Mouse (Mus musculus) hindbrain, postnatal 0 days (tissue): Measurements from ENCODE around the gene Cpa4. TPM values are rescaled to one million over a fixed set of nuclear protein-coding genes. Genes with fewer than 3 reads are reported as not detected.

Experiments
- ATAC-seq: fragments of 200-750 bp; cut with Nextera tagmentation; 2 replicates; pipeline ENCODE4 v1.8.0; 2017; ENCODE audit warnings: mild to moderate bottlenecking, moderate TSS enrichment, moderate library complexity
- DNase-seq: peaks from one replicate; pipeline ENCODE4 v3.0.0-alpha.2; 2015; ENCODE audit warnings: low spot score
- H3K27ac ChIP-seq: fragments of 300-500 bp; sonication (generic); 2 replicates; pipeline ENCODE4 v1.5.1; 2014; ENCODE audit warnings: mild to moderate bottlenecking
- H3K27me3 ChIP-seq: fragments of 300-500 bp; sonication (generic); 2 replicates; pipeline ENCODE4 v1.6.1; 2014; ENCODE audit warnings: low read length, mixed read lengths; ENCODE audit not compliant: insufficient read depth
- H3K36me3 ChIP-seq: fragments of 300-500 bp; sonication (generic); 2 replicates; pipeline ENCODE4 v1.6.1; 2014; ENCODE audit warnings: low read length, mixed read lengths; ENCODE audit not compliant: insufficient read depth
- H3K4me1 ChIP-seq: fragments of 300-500 bp; sonication (generic); 2 replicates; pipeline ENCODE4 v1.6.1; 2014; ENCODE audit warnings: antibody characterized with exemption, low read length, mixed read lengths; ENCODE audit not compliant: insufficient read depth
- H3K4me2 ChIP-seq: fragments of 300-500 bp; sonication (generic); 2 replicates; pipeline ENCODE4 v1.6.1; 2014; ENCODE audit warnings: low read depth, mild to moderate bottlenecking, low read length, moderate library complexity, mixed read lengths
- H3K4me3 ChIP-seq: fragments of 300-500 bp; sonication (generic); 2 replicates; pipeline ENCODE4 v1.5.1; 2014; ENCODE audit warnings: low read length
- H3K9ac ChIP-seq: fragments of 300-500 bp; sonication (generic); replicated peaks from 2 replicates; pipeline ENCODE4 v1.6.1; 2014; ENCODE audit warnings: mild to moderate bottlenecking, low read length, moderate library complexity, mixed read lengths
- H3K9me3 ChIP-seq: fragments of 300-500 bp; sonication (generic); 2 replicates; pipeline ENCODE4 v1.6.1; 2016; ENCODE audit warnings: low read length, mixed read lengths
- CTCF ChIP-seq: IDR thresholded peaks from 2 replicates; pipeline ENCODE4 v1.5.1; 2016; ENCODE audit warnings: antibody characterized with exemption, control low read depth, low read depth
- WGBS: fragments of 180-500 bp; shearing (Covaris S2); extraction: QIAGEN DNeasy Blood & Tissue Kit; methylation state at CpG from one replicate; pipeline ENCODE4 v1.1.7; 2014; 5-methylcytosine and 5-hydroxymethylcytosine counted together
- polyA plus RNA-seq: library from polyadenylated mRNA; unstranded; fragments of >200 nt; fragmentation: Nextera tagmentation; extraction: Ambion mirVana; gene quantifications from 2 replicates; pipeline ENCODE4 v1.2.1, GENCODE M21; 2015
- total RNA-seq: library from RNA; depleted of rRNA; stranded (reverse); fragments of >200 nt; gene quantifications from 2 replicates; pipeline ENCODE4 v1.2.3, GENCODE M21; 2014

Gene Cpa4
- total and polyA plus RNA-seq, 2 experiments from 2014 or later, result 0.16 to 0.53 TPM

DNA sequence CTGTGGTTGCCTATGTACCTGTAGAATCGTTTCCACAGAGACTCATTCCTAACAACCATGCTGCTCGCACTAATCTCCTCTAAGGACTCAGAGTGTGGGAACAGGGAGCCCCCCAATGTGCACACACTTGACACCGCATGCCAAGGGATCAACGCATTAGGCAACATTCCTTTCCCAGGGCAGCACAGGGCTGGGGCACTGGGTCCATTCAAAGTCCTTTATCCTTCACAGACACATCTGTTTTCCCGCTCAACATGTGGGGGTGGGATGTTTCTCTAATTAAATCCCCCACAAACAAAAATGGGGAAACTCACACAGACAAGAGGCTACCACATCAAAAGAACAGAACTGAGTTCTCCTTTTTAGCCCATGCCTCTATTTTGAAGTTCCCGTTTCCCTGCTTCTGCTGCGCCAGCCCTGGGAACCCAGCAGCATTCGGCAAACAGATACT is 48.3 kb downstream of the Cpa4 start:
- no peak for DNase-seq
- Histone ChIP-seq H3K36me3 (no peaks in the 10 kb centered on the region), H3K4me2 (peak overlapping the region; percentile 65; the same call in 1 of the 2 replicates), H3K9me3 (no peaks in the 10 kb centered on the region), H3K9ac (no peak overlapping the region), H3K4me1 (peaks cover 11% of the 10 kb centered on the region; the same call in 1 of the 2 replicates), H3K27ac (peak overlapping the region; percentile 54; the same call in 1 of the 2 replicates), H3K27me3 (no peaks in the 10 kb centered on the region), H3K4me3 (no peak overlapping the region)
- no peak for ATAC-seq
- TF ChIP-seq CTCF, result no peak
- 11% methylated on average over 8 of the region's 8 CpGs for WGBS

DNA sequence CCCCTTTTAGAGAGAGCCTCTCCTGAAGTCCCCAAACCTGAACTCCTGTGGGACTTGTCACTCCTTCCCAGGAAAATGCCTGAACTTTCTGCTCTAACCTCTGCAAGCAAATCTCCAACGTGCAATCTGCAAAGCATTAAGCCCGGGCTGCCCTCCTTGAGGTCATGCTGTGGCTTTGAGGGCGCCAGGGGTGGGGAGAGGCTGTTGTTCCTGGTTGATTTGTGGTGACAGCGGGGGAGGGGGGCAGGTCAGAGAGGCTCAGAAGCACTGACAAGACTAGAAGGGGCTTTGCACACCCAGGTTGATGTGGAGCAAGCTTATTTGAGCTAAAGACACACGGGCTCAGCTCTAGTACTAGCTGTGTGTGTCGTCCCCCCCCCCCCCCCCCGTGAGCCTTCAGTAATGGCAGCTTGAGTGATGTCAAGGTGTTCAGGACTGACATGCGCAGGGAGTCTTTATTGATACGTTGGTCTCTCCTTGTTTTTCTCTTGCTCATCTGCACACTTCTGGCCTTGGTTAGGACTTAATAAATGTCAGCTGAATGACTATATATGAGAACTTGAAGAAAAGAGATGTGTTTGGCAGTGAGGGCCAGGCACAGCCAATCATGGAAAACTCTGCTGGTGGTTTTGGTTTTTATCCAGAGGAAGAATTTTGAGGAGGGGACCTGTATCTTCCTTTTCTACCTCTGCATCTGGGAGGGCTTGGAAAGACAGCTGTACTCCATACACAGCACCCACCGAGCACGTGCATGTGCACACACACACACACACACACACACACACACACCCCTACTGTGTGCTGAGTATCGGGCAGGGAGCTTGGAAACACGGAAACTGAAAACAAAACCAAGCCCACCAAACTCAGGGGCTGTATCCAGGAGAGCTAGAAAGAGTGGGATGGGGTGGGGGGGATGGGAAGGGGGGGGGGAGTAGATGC is 49.1 kb downstream of the Cpa4 start:
- H3K27ac ChIP-seq, result peak overlapping the region; percentile 54; the same call in 1 of the 2 replicates
- no peaks in the 10 kb centered on the region for H3K9me3 ChIP-seq
- peak overlapping the region; percentile 65 for H3K4me2 ChIP-seq
- no peak for TF ChIP-seq CTCF
- DNase-seq (peak; percentile 10), ATAC-seq (peak; percentile 5; the same call in 1 of the 2 replicates)
- no peaks in the 10 kb centered on the region for H3K27me3 ChIP-seq
- peak overlapping the region; percentile 34; the same call in 1 of the 2 replicates for H3K9ac ChIP-seq
- no peaks in the 10 kb centered on the region for H3K36me3 ChIP-seq
- 9% methylated on average over 13 of the region's 13 CpGs for WGBS
- peak overlapping the region; percentile 25 for H3K4me3 ChIP-seq
- H3K4me1 ChIP-seq, result peaks cover 11% of the 10 kb centered on the region; the same call in 1 of the 2 replicates

DNA sequence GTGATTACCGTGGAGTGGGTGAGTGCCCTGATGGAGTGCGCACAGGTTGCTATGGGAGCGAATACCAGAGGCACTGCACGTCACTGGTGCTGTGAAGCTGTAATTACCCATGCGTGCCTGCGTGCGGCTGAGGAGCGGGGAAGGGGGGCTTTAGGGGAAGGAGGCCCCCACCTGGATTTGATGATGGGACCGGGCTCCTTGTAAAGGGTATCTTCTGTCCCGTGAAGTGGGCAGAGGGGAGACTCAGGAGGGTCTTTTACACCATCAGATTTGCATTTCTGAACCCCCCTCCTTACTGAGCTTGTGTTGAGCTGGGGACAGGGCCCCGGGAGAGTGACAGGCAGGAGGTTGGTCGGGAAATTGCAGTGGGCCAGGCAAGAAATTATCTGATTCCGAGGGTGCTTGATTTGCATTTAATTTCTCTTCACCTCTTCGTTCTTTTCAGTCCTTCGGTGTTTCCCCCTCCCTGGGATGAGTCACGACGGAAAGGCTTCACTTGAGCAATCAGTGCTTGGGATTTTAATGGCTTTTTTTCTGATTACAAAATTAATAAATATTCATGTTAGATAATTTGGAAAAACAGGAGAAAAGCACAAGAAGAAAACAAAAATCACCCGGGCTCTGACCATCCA is 49.9 kb downstream of the Cpa4 start:
- peak overlapping the region; percentile 65 for H3K4me2 ChIP-seq
- peak; percentile 46; the same call in 1 of the 2 replicates for TF ChIP-seq CTCF
- H3K4me3 ChIP-seq, result peak overlapping the region; percentile 25
- H3K9me3 ChIP-seq, result no peaks in the 10 kb centered on the region
- peak; percentile 94 for ATAC-seq
- no peaks in the 10 kb centered on the region for H3K36me3 ChIP-seq
- peak overlapping the region; percentile 34 for H3K9ac ChIP-seq
- no peaks in the 10 kb centered on the region for H3K27me3 ChIP-seq
- H3K27ac ChIP-seq, result peak overlapping the region; percentile 46; the same call in 1 of the 2 replicates
- peaks cover 11% of the 10 kb centered on the region; the same call in 1 of the 2 replicates for H3K4me1 ChIP-seq
- peak; percentile 81 for DNase-seq
- 3% methylated on average over 18 of the region's 18 CpGs for whole genome bisulfite sequencing

DNA sequence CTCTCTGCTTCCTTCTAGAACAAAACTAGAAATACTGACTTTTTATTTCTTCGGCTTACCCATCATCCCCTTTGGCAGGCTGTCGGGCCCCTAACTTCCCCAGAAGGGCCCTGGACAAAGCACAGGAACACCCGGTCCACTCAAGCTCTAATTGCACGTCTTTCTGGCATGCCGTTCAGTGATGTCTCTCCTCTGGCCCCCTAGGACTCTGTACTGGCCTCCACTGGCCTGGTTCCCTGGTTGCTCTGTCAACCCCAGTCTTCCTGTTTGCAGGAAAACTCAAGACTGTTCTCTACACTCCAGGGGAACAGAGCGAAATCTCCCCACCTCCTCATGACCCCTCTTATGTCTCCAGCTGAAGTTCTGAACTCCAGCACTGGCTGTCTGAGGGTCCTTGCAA is 50.6 kb downstream of the Cpa4 start:
- no peaks in the 10 kb centered on the region for H3K9me3 ChIP-seq
- H3K27ac ChIP-seq, result peak overlapping the region; percentile 46; the same call in 1 of the 2 replicates
- no peak for ATAC-seq
- no peak overlapping the region for H3K4me3 ChIP-seq
- TF ChIP-seq CTCF, result no peak
- peaks cover 11% of the 10 kb centered on the region; the same call in 1 of the 2 replicates for H3K4me1 ChIP-seq
- no peak for DNase-seq
- H3K36me3 ChIP-seq, result no peaks in the 10 kb centered on the region
- 26% methylated on average over 6 of the region's 6 CpGs for WGBS
- no peaks in the 10 kb centered on the region for H3K27me3 ChIP-seq
- H3K9ac ChIP-seq, result no peak overlapping the region
- peak overlapping the region; percentile 65; the same call in 1 of the 2 replicates for H3K4me2 ChIP-seq

DNA sequence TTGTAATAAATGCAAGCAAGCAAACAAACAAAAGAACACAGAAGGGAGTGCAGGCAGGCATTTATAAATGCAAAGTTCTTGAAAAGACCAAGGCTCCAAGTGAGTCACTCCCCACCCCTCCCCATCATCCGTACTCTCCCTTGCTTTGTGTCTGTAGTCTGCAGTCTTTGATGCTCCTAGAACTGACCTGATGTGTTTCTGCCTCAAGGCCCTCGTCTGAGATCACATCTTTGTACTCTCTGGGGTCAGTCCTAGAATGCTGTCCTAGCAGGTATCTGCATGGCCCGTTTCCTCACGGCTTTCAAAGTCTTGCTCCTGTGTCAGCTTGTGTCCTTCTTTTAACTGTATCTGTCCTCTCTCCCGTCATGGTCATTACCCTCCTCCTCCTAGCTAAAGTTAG is 51.4 kb downstream of the Cpa4 start:
- DNase-seq, result no peak
- WGBS, result 60% methylated on average over 5 of the region's 5 CpGs

DNA sequence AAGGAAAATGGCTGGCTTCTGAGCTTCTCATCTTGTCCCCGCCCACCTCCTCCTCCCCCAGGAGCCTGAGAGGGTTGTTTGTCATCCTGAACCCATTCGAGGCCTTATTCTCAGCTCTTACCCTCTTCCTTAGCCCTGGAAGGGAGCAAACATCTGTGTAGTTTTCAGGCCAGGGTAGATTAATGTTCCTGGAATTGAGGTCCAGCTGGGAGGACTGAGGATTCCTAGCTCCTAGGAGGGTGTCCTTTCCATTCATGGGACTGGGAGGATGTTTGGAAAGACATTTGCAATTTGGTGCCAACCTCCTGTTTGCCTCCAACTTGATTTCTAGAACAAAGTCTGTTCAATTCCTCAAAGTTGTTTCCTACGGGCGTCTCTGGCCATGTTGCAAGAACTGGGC is 52.4 kb downstream of the Cpa4 start:
- Histone ChIP-seq H3K27me3 (no peaks in the 10 kb centered on the region), H3K27ac (no peak overlapping the region), H3K4me1 (peaks cover 11% of the 10 kb centered on the region; the same call in 1 of the 2 replicates), H3K36me3 (no peaks in the 10 kb centered on the region), H3K4me3 (no peak overlapping the region), H3K9me3 (no peaks in the 10 kb centered on the region), H3K4me2 (no peak overlapping the region), H3K9ac (no peak overlapping the region)
- DNase-seq (no peak), ATAC-seq (no peak)
- WGBS, result 80% methylated on average over 4 of the region's 4 CpGs
- TF ChIP-seq CTCF, result no peak

More for the DNA sequence above, 51.4 kb downstream of the Cpa4 start:
- H3K4me3 ChIP-seq, result no peak overlapping the region
- no peaks in the 10 kb centered on the region for H3K9me3 ChIP-seq
- no peak overlapping the region for H3K4me2 ChIP-seq
- H3K9ac ChIP-seq, result no peak overlapping the region
- H3K27ac ChIP-seq, result no peak overlapping the region
- no peaks in the 10 kb centered on the region for H3K27me3 ChIP-seq
- TF ChIP-seq CTCF, result no peak
- peaks cover 11% of the 10 kb centered on the region; the same call in 1 of the 2 replicates for H3K4me1 ChIP-seq
- ATAC-seq, result no peak
- H3K36me3 ChIP-seq, result no peaks in the 10 kb centered on the region
